Mouse (Mus musculus): ENCODE data around the gene Gm20388.

DNA sequence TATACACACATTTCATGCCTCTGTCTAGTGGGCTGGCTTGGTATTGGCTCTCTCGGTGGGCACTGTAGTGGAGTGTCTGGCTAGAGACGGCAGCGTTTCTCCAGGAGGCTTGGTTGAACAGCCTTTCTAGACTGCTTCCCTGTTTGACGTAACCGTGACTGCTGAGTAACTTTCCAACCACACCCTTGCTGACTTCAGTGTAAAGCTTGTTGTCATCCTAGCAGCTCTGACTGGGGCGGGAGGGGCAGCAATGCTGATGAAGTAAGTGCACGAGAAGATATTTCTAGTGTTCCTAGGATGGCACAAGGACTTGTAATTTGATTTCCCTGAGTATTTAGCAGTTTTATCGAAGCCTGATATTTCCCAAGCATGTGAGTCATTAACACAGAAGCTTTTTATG, 4135.2 kb downstream of the Gm20388 start:
- TF ChIP-seq POLR2A (IDR thresholded peaks at IDR 0.05; ENCODE audit: insufficient read depth, low read depth, low read length) (no peak), CTCF (IDR thresholded peaks at IDR 0.05; ENCODE audit: insufficient read depth, low read depth, low read length) (no peak)

Data from olfactory bulb, adult 2 months (tissue).